Mouse (Mus musculus): ENCODE measurements around the gene Arsg.
A peak's percentile ranks its signal among the peaks of the same experiment; 100 is the strongest.
"Not testable (repeated sequence)": the region's sequence is repeated elsewhere in the genome, so short reads cannot be mapped to it uniquely, and the experiment has no call there.

The Arsg gene

GRCm38 (mm10) chr11:109468133-109468532 is 5.0 kb upstream of the Arsg start:
- DNase-seq (ENCODE audit: low read depth, low spot score) = no peak

- no peak for DNase-seq (ENCODE audit: low read depth, low spot score)
These were observed 3.0 kb upstream of the Arsg start for GRCm38 (mm10) chr11:109470170-109470569.

GRCm38 (mm10) chr11:109470921-109471861 is 2.0 kb upstream of the Arsg start:
- DNase-seq (ENCODE audit: low read depth, low spot score) = no peak

- no peak for DNase-seq (ENCODE audit: low read depth, low spot score)
These were observed 943 bp upstream of the Arsg start for GRCm38 (mm10) chr11:109472171-109472691.

GRCm38 (mm10) chr11:109472821-109473170 is 378 bp upstream of the Arsg start:
- no peak for DNase-seq (ENCODE audit: low read depth, low spot score)

GRCm38 (mm10) chr11:109474086-109474742 is 1.0 kb downstream of the Arsg start:
- DNase-seq (ENCODE audit: low read depth, low spot score) = no peak

- no peak for DNase-seq (ENCODE audit: low read depth, low spot score)
These were observed 1.7 kb downstream of the Arsg start for GRCm38 (mm10) chr11:109474836-109475235.

- no peak for DNase-seq (ENCODE audit: low read depth, low spot score)
These were observed 2.5 kb downstream of the Arsg start for GRCm38 (mm10) chr11:109475717-109476116.

GRCm38 (mm10) chr11:109476241-109476640 is 3.1 kb downstream of the Arsg start:
- DNase-seq (ENCODE audit: low read depth, low spot score) = no peak

- DNase-seq (ENCODE audit: low read depth, low spot score) = no peak
These were observed 3.5 kb downstream of the Arsg start for GRCm38 (mm10) chr11:109476653-109477052.

GRCm38 (mm10) chr11:109477606-109478380 is 4.6 kb downstream of the Arsg start:
- no peak for DNase-seq (ENCODE audit: low read depth, low spot score)

GRCm38 (mm10) chr11:109479575-109480285 is 6.6 kb downstream of the Arsg start:
- DNase-seq (ENCODE audit: low read depth, low spot score) = no peak

GRCm38 (mm10) chr11:109480440-109480839 is 7.3 kb downstream of the Arsg start:
- DNase-seq (ENCODE audit: low read depth, low spot score) = no peak

GRCm38 (mm10) chr11:109485398-109486045 is 12.3 kb downstream of the Arsg start:
- DNase-seq (ENCODE audit: low read depth, low spot score) = peak; percentile 56

- DNase-seq (ENCODE audit: low read depth, low spot score) = no peak
These were observed 13.9 kb downstream of the Arsg start for GRCm38 (mm10) chr11:109487111-109487510.

- no peak for DNase-seq (ENCODE audit: low read depth, low spot score)
These were observed 15.0 kb downstream of the Arsg start for GRCm38 (mm10) chr11:109487991-109488684.

GRCm38 (mm10) chr11:109489763-109490162 is 16.6 kb downstream of the Arsg start:
- DNase-seq (ENCODE audit: low read depth, low spot score) = no peak

- DNase-seq (ENCODE audit: low read depth, low spot score) = no peak
These were observed 18.7 kb downstream of the Arsg start for GRCm38 (mm10) chr11:109491844-109492243.

- DNase-seq (ENCODE audit: low read depth, low spot score) = not testable (repeated sequence)
These were observed 19.8 kb downstream of the Arsg start for GRCm38 (mm10) chr11:109492847-109493464.
